Mouse (Mus musculus) kidney, embryonic 14.5 days (tissue): ENCODE results near the gene Slc36a4. TPM values are rescaled to one million over a fixed set of nuclear protein-coding genes. Genes with fewer than 3 reads are reported as not detected.

Experiments used
- ATAC-seq: fragments of 200-750 bp; cut with Nextera tagmentation; 2 replicates; pipeline ENCODE4 v1.8.0; 2017; ENCODE audit warnings: moderate number of reproducible peaks, mild to moderate bottlenecking, moderate TSS enrichment, moderate library complexity; ENCODE audit not compliant: low FRiP score, low TSS enrichment
- H3K27ac ChIP-seq: fragments of 300-500 bp; sonication (generic); 2 replicates; pipeline ENCODE4 v1.5.1; 2014; ENCODE audit warnings: low read depth, mild to moderate bottlenecking, low read length, moderate library complexity, mixed read lengths
- H3K27me3 ChIP-seq: fragments of 300-500 bp; sonication (generic); 2 replicates; pipeline ENCODE4 v1.6.1; 2014; ENCODE audit warnings: mild to moderate bottlenecking, low read length; ENCODE audit not compliant: control insufficient read depth, insufficient read depth
- H3K36me3 ChIP-seq: fragments of 300-500 bp; sonication (generic); 2 replicates; pipeline ENCODE4 v1.6.1; 2014; ENCODE audit warnings: low read length, mixed read lengths; ENCODE audit not compliant: control insufficient read depth, insufficient read depth
- H3K4me1 ChIP-seq: fragments of 300-500 bp; sonication (generic); 2 replicates; pipeline ENCODE4 v1.6.1; 2014; ENCODE audit warnings: low read length, mixed read lengths; ENCODE audit not compliant: control insufficient read depth, insufficient read depth
- H3K4me2 ChIP-seq: fragments of 300-500 bp; sonication (generic); replicated peaks from 2 replicates; pipeline ENCODE4 v1.6.1; 2014; ENCODE audit warnings: low read depth, mild to moderate bottlenecking, low read length
- H3K4me3 ChIP-seq: fragments of 300-500 bp; sonication (generic); 2 replicates; pipeline ENCODE4 v1.5.1; 2014; ENCODE audit warnings: mild to moderate bottlenecking, low read length
- H3K9ac ChIP-seq: fragments of 300-500 bp; sonication (generic); 2 replicates; pipeline ENCODE4 v1.6.1; 2014; ENCODE audit warnings: low read depth, mild to moderate bottlenecking, low read length, moderate library complexity
- H3K9me3 ChIP-seq: fragments of 300-500 bp; sonication (generic); 2 replicates; pipeline ENCODE4 v1.6.1; 2016; ENCODE audit warnings: low read length; ENCODE audit not compliant: control insufficient read depth
- WGBS: fragments of 180-500 bp; shearing (Covaris S2); extraction: QIAGEN DNeasy Blood & Tissue Kit; methylation state at CpG from one replicate; pipeline ENCODE4 v1.1.7; 2014; 5-methylcytosine and 5-hydroxymethylcytosine counted together
- polyA plus RNA-seq: library from polyadenylated mRNA; unstranded; fragments of >200 nt; fragmentation: Nextera tagmentation; extraction: Ambion mirVana; gene quantifications from 2 replicates; pipeline ENCODE4 v1.2.1, GENCODE M21; 2014

Gene Slc36a4
- polyA plus RNA-seq = 14.9 and 25.7 TPM in 2 replicates

DNA sequence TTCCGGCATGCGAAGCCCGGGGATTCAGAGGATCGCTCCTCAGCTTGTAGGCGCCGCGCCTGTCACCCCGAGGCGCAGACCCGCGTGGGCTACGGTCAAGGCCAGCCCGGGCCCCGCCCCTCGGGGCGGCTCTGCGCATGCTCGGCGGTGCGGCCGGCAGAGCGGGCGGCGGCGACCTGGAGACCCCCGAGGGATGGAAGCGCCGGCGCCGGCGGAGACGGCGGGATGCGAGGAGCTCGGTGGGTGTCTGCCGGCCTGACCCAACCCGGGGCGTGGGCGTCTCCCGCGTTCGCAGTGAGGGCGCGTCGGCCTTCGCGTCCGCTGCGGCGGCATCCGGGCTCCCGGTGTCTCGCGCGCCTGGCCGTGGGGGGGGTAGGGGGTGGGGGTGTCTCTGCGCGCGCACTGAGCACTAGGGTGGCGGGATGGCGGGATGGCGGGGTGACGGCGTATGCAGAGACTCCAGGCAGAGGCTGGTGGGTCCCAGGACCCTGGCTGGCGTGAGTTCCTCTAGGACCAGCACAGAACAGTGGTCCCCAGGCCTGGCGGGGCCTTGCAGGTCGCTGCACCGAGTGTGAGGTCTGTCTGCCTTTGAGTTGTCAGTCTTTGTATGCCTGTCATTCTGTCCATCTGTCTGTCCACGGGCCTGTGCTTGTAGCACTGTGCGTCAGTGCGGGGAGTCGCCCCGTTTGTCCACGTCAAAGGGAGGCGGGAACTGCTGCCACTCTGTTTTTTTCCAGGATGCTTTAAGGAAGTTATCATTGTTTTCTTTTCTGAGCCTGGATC, at the start of gene Slc36a4:
Gene Slc36a4, plus strand, starts transcription at position 140 of the 783 bp plus-strand sequence.
- Histone ChIP-seq H3K36me3 (0 out of 2 replicates have a peak, but pooled peaks cover 3% of the 10 kb centered on the region), H3K4me1 (peaks cover 11% of the 10 kb centered on the region; the same call in 1 of the 2 replicates), H3K9me3 (no peaks in the 10 kb centered on the region; the same call in 1 of the 2 replicates), H3K27me3 (no peaks in the 10 kb centered on the region), H3K4me3 (peak within 1 kb of the TSS; percentile 67), H3K4me2 (peak within 1 kb of the TSS; percentile 73), H3K9ac (peak within 1 kb of the TSS; percentile 79), H3K27ac (peak within 1 kb of the TSS; percentile 61)
- peak; percentile 90 for ATAC-seq
- 9% methylated on average over 61 of the region's 75 CpGs for WGBS

DNA sequence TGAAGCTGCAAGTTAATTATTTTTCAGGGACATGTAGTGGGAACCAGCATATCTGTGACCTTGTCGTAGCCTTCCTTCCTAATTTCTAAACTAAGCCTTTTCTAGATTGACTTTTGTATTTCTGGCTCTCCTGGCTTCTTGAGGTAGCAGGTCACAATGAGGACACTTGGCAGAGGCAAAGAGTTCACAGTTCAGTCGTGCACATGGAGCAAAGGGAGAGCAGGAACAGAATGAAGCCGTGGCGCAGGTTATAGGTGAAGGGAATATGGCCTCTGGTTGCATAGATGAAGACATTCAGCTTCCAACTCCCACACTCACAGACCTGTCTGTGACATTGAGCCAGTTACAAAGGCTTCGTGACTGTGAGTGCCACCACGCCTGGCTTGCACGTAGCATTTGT, 44.9 kb upstream of the Slc36a4 start:
- Histone ChIP-seq H3K27me3 (no peaks in the 10 kb centered on the region), H3K9ac (no peak overlapping the region), H3K4me1 (peaks cover 3% of the 10 kb centered on the region; the same call in 1 of the 2 replicates), H3K27ac (no peak overlapping the region), H3K4me2 (no peak overlapping the region), H3K9me3 (no peaks in the 10 kb centered on the region), H3K36me3 (no peaks in the 10 kb centered on the region), H3K4me3 (no peak overlapping the region)
- no peak for ATAC-seq
- WGBS = 75% methylated on average over 7 of the region's 7 CpGs

DNA sequence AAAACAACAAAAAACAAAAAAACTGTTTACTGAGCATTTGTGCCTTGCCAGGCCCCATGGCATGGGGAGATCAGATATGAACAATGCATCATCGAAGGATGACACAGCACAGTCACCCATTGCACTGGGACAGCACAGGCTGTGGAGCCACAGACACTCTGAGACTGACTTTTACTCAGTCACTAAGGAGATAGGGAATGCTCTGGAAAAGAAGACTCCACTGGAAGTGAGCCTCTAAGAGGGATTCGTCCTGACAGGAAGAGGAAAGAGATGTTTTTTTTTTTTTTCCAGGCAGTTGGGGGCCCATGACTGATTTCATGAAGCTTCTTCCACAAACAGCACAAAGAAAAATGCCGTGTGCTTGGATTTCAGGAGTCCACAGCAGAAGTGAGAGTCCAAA, 40.1 kb upstream of the Slc36a4 start:
- Histone ChIP-seq H3K27ac (peak overlapping the region; percentile 55; the same call in 1 of the 2 replicates), H3K4me2 (no peak overlapping the region), H3K9ac (no peak overlapping the region), H3K4me3 (no peak overlapping the region), H3K27me3 (no peaks in the 10 kb centered on the region), H3K9me3 (no peaks in the 10 kb centered on the region), H3K36me3 (no peaks in the 10 kb centered on the region), H3K4me1 (peaks cover 9% of the 10 kb centered on the region; the same call in 1 of the 2 replicates)
- WGBS = 30% methylated on average over 3 of the region's 3 CpGs
- 0 out of 2 replicates have a peak, but pooled peaks have one; percentile 34 for ATAC-seq

DNA sequence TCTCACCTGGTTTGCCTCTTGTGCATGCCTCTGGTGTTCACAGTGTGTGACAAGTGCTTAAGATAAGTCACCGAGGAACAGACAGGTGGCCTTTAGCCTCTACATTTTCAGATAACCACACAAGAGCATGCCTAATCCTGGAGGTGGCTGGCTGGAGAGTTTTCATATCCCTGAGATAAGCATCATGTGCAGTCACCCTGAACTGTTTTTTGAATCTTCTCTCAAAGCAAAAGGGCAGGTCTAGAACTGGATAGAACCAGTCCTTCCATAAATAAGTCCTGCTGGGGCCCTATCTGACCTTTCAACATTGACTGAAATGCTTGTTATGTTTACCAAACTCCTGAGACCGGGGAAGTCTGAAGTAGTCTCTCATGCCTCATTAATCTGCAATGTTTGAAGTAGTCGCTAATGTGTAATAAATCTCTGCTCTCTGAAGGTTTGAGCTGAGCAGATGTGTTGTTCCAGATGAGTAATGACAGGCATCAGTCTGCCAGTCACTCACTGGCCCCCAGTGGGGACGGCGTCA, 39.5 kb upstream of the Slc36a4 start:
- Histone ChIP-seq H3K4me1 (peaks cover 9% of the 10 kb centered on the region; the same call in 1 of the 2 replicates), H3K36me3 (no peaks in the 10 kb centered on the region), H3K27ac (peak overlapping the region; percentile 55; the same call in 1 of the 2 replicates), H3K9ac (no peak overlapping the region), H3K4me2 (no peak overlapping the region), H3K4me3 (no peak overlapping the region), H3K9me3 (no peaks in the 10 kb centered on the region), H3K27me3 (no peaks in the 10 kb centered on the region)
- ATAC-seq = peak; percentile 93
- WGBS = 4% methylated on average over 5 of the region's 5 CpGs

DNA sequence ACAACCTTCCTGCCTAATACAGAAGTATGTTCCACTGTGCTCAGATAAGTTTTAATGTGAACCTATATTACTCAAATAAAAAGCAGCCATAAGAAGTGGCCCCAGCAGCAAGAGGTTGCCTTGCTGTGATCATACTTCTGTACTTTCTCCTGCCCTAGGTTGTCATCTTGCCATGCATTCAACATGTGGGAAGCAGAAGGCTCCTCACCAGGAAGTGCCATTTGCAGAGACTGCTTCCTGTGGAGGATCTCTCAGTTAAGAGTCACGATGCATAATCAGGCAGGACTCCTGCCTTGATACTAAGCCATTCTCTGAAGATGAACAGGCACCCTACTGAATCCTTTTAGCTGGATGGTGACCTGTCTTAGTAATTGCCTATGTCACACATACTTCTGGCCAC, 37.3 kb upstream of the Slc36a4 start:
- no peak overlapping the region for H3K4me3 ChIP-seq
- peaks cover 9% of the 10 kb centered on the region; the same call in 1 of the 2 replicates for H3K4me1 ChIP-seq
- no peak overlapping the region for H3K9ac ChIP-seq
- H3K4me2 ChIP-seq = no peak overlapping the region
- H3K36me3 ChIP-seq = no peaks in the 10 kb centered on the region
- no peak overlapping the region for H3K27ac ChIP-seq
- 57% methylated on average over 1 of the region's 1 CpGs for WGBS
- no peaks in the 10 kb centered on the region for H3K27me3 ChIP-seq
- no peak for ATAC-seq
- H3K9me3 ChIP-seq = no peaks in the 10 kb centered on the region

DNA sequence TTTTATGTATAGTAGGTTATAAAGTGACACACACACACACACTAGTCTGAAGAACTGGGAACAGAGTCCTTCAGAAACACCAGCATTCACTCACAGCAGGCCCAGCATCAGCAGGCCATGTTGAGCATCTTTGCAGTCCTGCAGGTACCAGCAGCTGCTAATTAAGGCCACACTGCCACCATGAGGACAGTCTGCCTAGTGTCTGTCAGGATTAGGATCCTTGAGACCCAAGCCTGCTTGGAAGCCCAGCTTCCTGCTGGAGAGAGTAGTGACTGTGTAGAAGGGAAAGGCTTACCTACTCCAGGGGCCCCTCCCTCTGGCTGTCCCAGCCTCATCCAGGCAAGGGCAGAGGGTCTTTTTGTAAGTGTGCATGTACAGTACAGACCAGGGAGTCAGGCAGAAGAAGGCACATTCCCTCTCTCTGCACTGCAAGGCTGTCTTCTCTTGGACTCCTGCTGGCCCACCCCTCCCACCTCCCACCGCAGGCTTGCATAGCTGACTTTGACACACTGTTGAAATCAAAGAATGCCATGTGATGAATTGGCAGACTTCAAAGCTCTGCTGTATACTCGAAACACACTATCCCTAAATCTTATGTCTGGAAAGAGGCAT, 27.6 kb upstream of the Slc36a4 start:
- 23% methylated on average over 2 of the region's 2 CpGs for WGBS
- Histone ChIP-seq H3K27me3 (no peaks in the 10 kb centered on the region), H3K4me1 (no peaks in the 10 kb centered on the region), H3K9ac (no peak overlapping the region), H3K4me2 (no peak overlapping the region), H3K9me3 (no peaks in the 10 kb centered on the region), H3K27ac (no peak overlapping the region), H3K4me3 (no peak overlapping the region), H3K36me3 (no peaks in the 10 kb centered on the region)
- ATAC-seq = peak; percentile 90

DNA sequence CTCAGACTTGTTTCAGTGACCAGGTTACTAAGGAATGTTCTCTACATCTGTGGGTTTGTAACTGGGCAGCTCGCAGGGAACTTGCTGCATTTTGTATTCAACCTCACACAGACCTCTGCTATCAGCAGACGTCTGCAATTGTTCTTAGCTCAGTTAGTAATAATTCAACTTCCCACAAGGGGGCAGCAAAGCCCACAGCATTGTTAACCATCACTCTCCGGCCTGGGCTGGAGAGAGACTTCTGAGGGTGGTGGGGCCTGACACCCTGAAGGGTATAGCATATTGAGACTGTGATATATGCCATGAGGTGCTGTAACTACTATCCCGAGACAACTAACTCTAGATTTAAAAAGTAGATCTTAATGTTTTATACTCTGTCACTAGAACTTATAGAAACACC, 24.3 kb upstream of the Slc36a4 start:
- peak; percentile 74; the same call in 1 of the 2 replicates for ATAC-seq

DNA sequence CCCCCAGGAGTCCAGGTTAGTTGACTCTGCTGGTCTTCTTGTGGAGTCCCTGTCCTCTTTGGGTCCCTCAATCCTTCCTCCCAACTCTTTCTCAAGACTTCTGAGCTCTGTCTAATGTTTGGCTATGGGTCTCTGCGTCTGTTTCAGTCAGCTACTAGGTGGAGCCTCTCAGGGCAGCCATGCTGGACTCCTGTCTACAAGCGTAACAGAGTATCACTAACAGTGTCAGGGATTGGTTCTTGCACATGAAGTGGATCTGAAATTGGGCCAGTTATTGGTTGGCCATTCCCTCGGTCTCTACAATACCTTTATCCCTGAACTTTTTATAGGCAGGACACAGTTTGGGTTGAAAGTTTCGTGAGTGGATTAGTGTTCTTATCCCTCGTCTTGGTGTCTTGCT, 22.2 kb upstream of the Slc36a4 start:
- Histone ChIP-seq H3K9ac (no peak overlapping the region), H3K4me3 (no peak overlapping the region), H3K27ac (no peak overlapping the region), H3K4me1 (no peaks in the 10 kb centered on the region), H3K4me2 (no peak overlapping the region), H3K27me3 (no peaks in the 10 kb centered on the region), H3K36me3 (no peaks in the 10 kb centered on the region), H3K9me3 (no peaks in the 10 kb centered on the region)
- 98% methylated on average over 5 of the region's 5 CpGs for WGBS
- no peak for ATAC-seq

More for the DNA sequence above, 24.3 kb upstream of the Slc36a4 start:
- Histone ChIP-seq H3K9me3 (no peaks in the 10 kb centered on the region), H3K9ac (no peak overlapping the region), H3K4me3 (no peak overlapping the region), H3K27me3 (no peaks in the 10 kb centered on the region), H3K27ac (no peak overlapping the region), H3K4me2 (no peak overlapping the region), H3K4me1 (no peaks in the 10 kb centered on the region), H3K36me3 (no peaks in the 10 kb centered on the region)
- 17% methylated on average over 4 of the region's 4 CpGs for WGBS

DNA sequence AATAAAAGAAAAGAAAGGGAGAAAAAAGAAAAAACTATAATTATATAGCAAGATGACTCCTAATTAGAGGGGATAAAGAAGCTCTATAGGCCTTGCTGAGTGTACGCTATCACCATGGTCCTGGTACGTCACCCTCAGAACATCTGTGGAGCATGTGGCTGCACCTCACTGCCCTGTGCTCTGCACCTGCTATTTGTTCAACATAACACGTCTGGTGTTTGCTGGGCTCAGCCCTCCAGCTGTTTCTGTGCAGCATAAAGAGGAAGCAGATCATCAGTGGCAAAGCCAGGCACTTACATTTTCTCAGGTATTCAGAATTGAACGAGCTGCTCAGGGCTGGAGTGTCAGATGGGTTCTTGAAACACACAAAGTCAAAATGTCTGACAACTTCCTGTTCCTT, 15.7 kb upstream of the Slc36a4 start:
- no peak overlapping the region for H3K27ac ChIP-seq
- no peaks in the 10 kb centered on the region for H3K27me3 ChIP-seq
- no peaks in the 10 kb centered on the region for H3K4me1 ChIP-seq
- H3K9ac ChIP-seq = no peak overlapping the region
- no peaks in the 10 kb centered on the region for H3K9me3 ChIP-seq
- no peak for ATAC-seq
- no peak overlapping the region for H3K4me3 ChIP-seq
- H3K4me2 ChIP-seq = no peak overlapping the region
- no peaks in the 10 kb centered on the region for H3K36me3 ChIP-seq
- WGBS = 74% methylated on average over 4 of the region's 4 CpGs
